In genomic region chr12:75817959-75818452, GRCm38 (mm10) we compare ENCODE assay signal across 8 mouse cellular contexts. TPM values are rescaled to one million over a fixed set of nuclear protein-coding genes. Genes with fewer than 3 reads are reported as not detected.
DNase-seq lines count a peak whose midpoint lies in the region; ATAC-seq and TF ChIP-seq lines count a peak whose summit lies in the region.

Gene Syne2 (plus strand): TSS chr12:75818134.

- peaks cover 22% of the 10 kb centered on the region for H3K4me1 ChIP-seq in forebrain, embryonic 16.5 days (replicated peaks; ENCODE audit: control insufficient read depth, insufficient read depth, low read length)
- peaks cover 23% of the 10 kb centered on the region for H3K4me1 ChIP-seq in lung, embryonic 15.5 days
- H3K4me1 ChIP-seq in olfactory bulb, adult 2 months (ENCODE audit: control insufficient read depth, insufficient read depth, low read length): peaks cover 7% of the 10 kb centered on the region

- under 1% methylated on average over 48 of the region's 54 CpGs for WGBS in forebrain, embryonic 16.5 days
- 1% methylated on average over 54 of the region's 54 CpGs for WGBS in lung, embryonic 15.5 days
- WGBS in olfactory bulb, adult 2 months: under 1% methylated on average over 54 of the region's 54 CpGs

- peak within 1 kb of the TSS; percentile 84 for H3K4me2 ChIP-seq in forebrain, embryonic 16.5 days (ENCODE audit: low read length)
- peak within 1 kb of the TSS; percentile 73 for H3K4me2 ChIP-seq in lung, embryonic 15.5 days

- no peak for TF ChIP-seq POLR2A in olfactory bulb, adult 2 months (IDR thresholded peaks at IDR 0.05; ENCODE audit: insufficient read depth, low read depth, low read length)

- DNase-seq in ES-CJ7 (ENCODE audit: low read depth, low spot score): peak; percentile 75
- peak; percentile 71 for DNase-seq in cerebellum, adult 11-12 months
- DNase-seq in heart, postnatal 25 days (ENCODE audit: low spot score): peak; percentile 77
- peak; percentile 29 to 37 for DNase-seq in layer of hippocampus, adult 2 months (ENCODE audit: low spot score in 2 of 2)
- peak; percentile 60 to 61 for DNase-seq in thymus, adult 18-20 months

- peak; percentile 93 for ATAC-seq in forebrain, embryonic 16.5 days
- peak; percentile 96 for ATAC-seq in lung, embryonic 15.5 days (ENCODE audit: borderline replicate concordance, extremely low read depth, low FRiP score, low TSS enrichment)

- intact Hi-C loops in heart, postnatal 25 days (cut with DNase I): loop anchor here (2.0 to 5.0 kb wide), 3 partner anchors 19 to 74 kb away; no protein-coding TSS in a partner anchor

- H3K27me3 ChIP-seq in forebrain, embryonic 16.5 days (replicated peaks; ENCODE audit: control insufficient read depth, insufficient read depth, low read length): no peaks in the 10 kb centered on the region
- no peaks in the 10 kb centered on the region for H3K27me3 ChIP-seq in lung, embryonic 15.5 days

- H3K36me3 ChIP-seq in forebrain, embryonic 16.5 days (ENCODE audit: control insufficient read depth, insufficient read depth): no peaks in the 10 kb centered on the region
- no peaks in the 10 kb centered on the region for H3K36me3 ChIP-seq in lung, embryonic 15.5 days

- H3K9me3 ChIP-seq in forebrain, embryonic 16.5 days (ENCODE audit: control insufficient read depth, low read length): no peaks in the 10 kb centered on the region
- no peaks in the 10 kb centered on the region for H3K9me3 ChIP-seq in lung, embryonic 15.5 days

- peak within 1 kb of the TSS; percentile 95 for H3K4me3 ChIP-seq in forebrain, embryonic 16.5 days (replicated peaks; ENCODE audit: low read length)
- H3K4me3 ChIP-seq in layer of hippocampus, adult 2 months: peak within 1 kb of the TSS; percentile 70
- peak within 1 kb of the TSS; percentile 78 for H3K4me3 ChIP-seq in lung, embryonic 15.5 days
- peak within 1 kb of the TSS; percentile 58 for H3K4me3 ChIP-seq in olfactory bulb, adult 2 months (ENCODE audit: insufficient read depth, low read depth, low read length)

- peak within 1 kb of the TSS; percentile 89 for H3K9ac ChIP-seq in forebrain, embryonic 16.5 days (replicated peaks; ENCODE audit: low read depth, low read length)
- peak within 1 kb of the TSS; percentile 78 for H3K9ac ChIP-seq in lung, embryonic 15.5 days

- H3K27ac ChIP-seq in forebrain, embryonic 16.5 days (ENCODE audit: low read length): peak within 1 kb of the TSS; percentile 66
- peak within 1 kb of the TSS; percentile 79 for H3K27ac ChIP-seq in layer of hippocampus, adult 2 months
- H3K27ac ChIP-seq in lung, embryonic 15.5 days: peak within 1 kb of the TSS; percentile 90
- no peak within 1 kb of the TSS for H3K27ac ChIP-seq in olfactory bulb, adult 2 months (ENCODE audit: insufficient read depth, low read depth, low read length)

- TF ChIP-seq CTCF in layer of hippocampus, adult 2 months (conservative IDR thresholded peaks at IDR 0.05): no peak
- TF ChIP-seq CTCF in olfactory bulb, adult 2 months (IDR thresholded peaks at IDR 0.05; ENCODE audit: insufficient read depth, low read depth, low read length): no peak

RNA-seq across cellular contexts. Expression of gene Syne2, which starts in this region (rescaled TPM):
- polyA plus RNA-seq in forebrain, embryonic 16.5 days (2015; fragmentation: Nextera tagmentation; extraction: Ambion mirVana): 107 and 110 TPM in 2 replicates
- total RNA-seq in heart, postnatal 25 days (2021): 10 to 100 TPM; 33.8 to 41.5 TPM
- 10 to 100 TPM; 25.2 to 26.8 TPM for total RNA-seq in layer of hippocampus, adult 2 months (2021)
- polyA plus RNA-seq in lung, embryonic 15.5 days (2015; fragmentation: Nextera tagmentation; extraction: Ambion mirVana): 60.6 and 67.2 TPM in 2 replicates
- not detected in 2 replicates for polyA plus RNA-seq in olfactory bulb, adult 2 months (2012; ENCODE audit: insufficient read depth, insufficient read length, low replicate concordance, missing spikeins)
